21 mouse cellular contexts compared by ENCODE assay signal in genomic region chr13:117204685-117205084, GRCm38 (mm10).
DNase-seq lines count a peak whose midpoint lies in the region; ATAC-seq lines count a peak whose summit lies in the region.
"Had no signal": no experiment of that assay in that cellular context is flagged by ENCODE, and none has a peak within 500 bp of the region (broad histone marks: within the 10 kb centered on the region; RNA-seq: fewer than 3 reads in every experiment).

No protein-coding gene starts in this region.

- peak; percentile 53 for ATAC-seq in frontal cortex, adult (ENCODE audit: low TSS enrichment)
- ATAC-seq: activated CD4-positive, CD25-positive, alpha-beta regulatory T cell, adult 4 months; CD4-positive, CD25-positive, alpha-beta regulatory T cell, adult 4 months; forebrain, embryonic 14.5 days; forebrain, embryonic 16.5 days; Patski had no signal

- no peak for DNase-seq in frontal cortex, postnatal 14 days (ENCODE audit: low spot score in 2 of 2)
- DNase-seq in right cerebral cortex, adult 18-20 months = peak; percentile 28
- DNase-seq in right cerebral cortex, postnatal 10 days (ENCODE audit: low spot score in 2 of 2) = no peak
- DNase-seq in spleen, adult 18-20 months = no peak
- DNase-seq: adrenal gland, adult 8-10 months; adrenal gland, postnatal 14 days; adrenal gland, postnatal 36 days; B cell, adult 2 months; cerebellum, adult 11 months; cerebellum, adult 18-20 months; cerebellum, adult 8-10 months; cerebellum, adult 9-11 months; cerebellum, postnatal 14 days; cerebellum, postnatal 36 days; embryo, embryonic 11 days had no signal
